Mouse (Mus musculus) CD4-positive naive resting alpha-beta T cell, adult 76 days (primary cell): Measurements from ENCODE around the gene B3gat1. TPM values are rescaled to one million over a fixed set of nuclear protein-coding genes. Genes with fewer than 3 reads are reported as not detected.

Experiments
- total RNA-seq: library from RNA; stranded (reverse); gene quantifications from one replicate; pipeline ENCODE4 v1.2.4, GENCODE M21; 2023

The B3gat1 gene
- not detected for total RNA-seq

GRCm38 (mm10) chr9:26733206-26733891 is at the start of gene B3gat1:
Gene B3gat1 (plus strand): TSS chr9:26733728.

GRCm38 (mm10) chr9:26805935-26806666 is 72.6 kb downstream of the B3gat1 start, which contains the start of gene Glb1l2:
Gene Glb1l2 (minus strand): TSS chr9:26806468.

Other genes with a start within 250 kb of the B3gat1 start
- gene Glb1l2, start 72.7 kb downstream of the B3gat1 start, total RNA-seq = not detected
- gene Glb1l3, start 127.2 kb downstream of the B3gat1 start, total RNA-seq = not detected
- gene Gm1110, start 189.4 kb downstream of the B3gat1 start, total RNA-seq = not detected